Mouse (Mus musculus) thymus, postnatal 25 days (tissue): Measurements from ENCODE around the gene Gpr55.

Source experiments
- DNase-seq: peaks from one replicate; pipeline ENCODE4 v3.0.0; 2022

The Gpr55 gene

GRCm38 (mm10) chr1:85957942-85958619 lies 2.7 kb downstream of the Gpr55 start:
- peak; percentile 53 for DNase-seq

- DNase-seq = peak; percentile 32
Measured at GRCm38 (mm10) chr1:85957290-85957689, 3.5 kb downstream of the Gpr55 start.

- no peak for DNase-seq
Measured at GRCm38 (mm10) chr1:85955150-85955549, 5.7 kb downstream of the Gpr55 start.

DNA sequence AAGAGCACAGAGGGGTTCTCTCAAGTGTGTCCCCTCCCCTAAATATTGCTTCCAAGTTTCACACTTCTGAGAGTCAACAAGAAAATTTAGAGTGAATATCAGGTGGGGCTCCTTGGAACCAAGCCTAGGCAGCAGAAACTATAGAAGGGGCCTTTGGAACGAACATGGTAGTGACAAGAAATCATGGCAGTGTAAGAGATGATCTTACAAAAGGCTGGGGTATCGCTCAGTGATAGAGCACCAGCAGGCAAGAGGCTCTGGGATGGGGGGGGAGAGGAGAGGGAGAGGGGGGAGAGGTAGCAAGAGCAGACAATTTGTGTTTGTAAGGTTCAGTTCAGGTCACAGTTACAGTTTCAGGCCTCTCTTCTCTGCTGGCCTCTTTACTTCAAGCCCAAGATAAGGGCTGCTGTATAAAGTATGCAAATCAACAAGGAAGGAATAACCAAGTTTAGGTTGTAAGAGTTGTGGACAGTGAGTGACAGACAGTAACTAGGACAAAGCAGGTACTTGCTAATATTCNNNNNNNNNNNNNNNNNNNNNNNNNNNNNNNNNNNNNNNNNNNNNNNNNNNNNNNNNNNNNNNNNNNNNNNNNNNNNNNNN lies 11.6 kb downstream of the Gpr55 start:
- DNase-seq = no peak

GRCm38 (mm10) chr1:85942318-85942717 lies 18.5 kb downstream of the Gpr55 start:
- DNase-seq = no peak

- no peak for DNase-seq
Measured at GRCm38 (mm10) chr1:85937323-85937722, 23.5 kb downstream of the Gpr55 start.

- no peak for DNase-seq
Measured at GRCm38 (mm10) chr1:85936265-85936664, 24.5 kb downstream of the Gpr55 start.

- peak; percentile 72 for DNase-seq
Measured at GRCm38 (mm10) chr1:85935148-85935852, 25.5 kb downstream of the Gpr55 start.

- DNase-seq = no peak
Measured at GRCm38 (mm10) chr1:85934560-85934959, 26.2 kb downstream of the Gpr55 start.

GRCm38 (mm10) chr1:85933631-85934465 lies 27.0 kb downstream of the Gpr55 start:
- DNase-seq = no peak

DNA sequence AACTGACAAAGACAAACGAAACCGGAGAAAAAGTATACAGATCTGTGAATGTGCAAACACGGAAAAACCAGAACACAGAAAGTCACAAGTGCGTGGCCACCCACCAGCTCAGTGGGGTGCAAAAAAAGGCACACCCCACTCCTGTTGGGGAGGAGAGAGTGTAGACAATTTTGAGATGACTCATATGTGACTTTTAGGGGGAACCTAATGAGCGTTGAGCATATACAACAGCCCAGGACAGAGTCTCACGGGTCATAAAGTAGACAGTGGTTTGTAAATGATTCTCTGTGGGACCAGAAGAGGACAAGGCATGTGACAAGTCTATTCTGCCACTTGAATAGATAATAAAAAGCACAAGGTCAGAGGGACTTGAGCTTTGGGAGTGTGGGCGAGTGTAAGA lies 27.6 kb downstream of the Gpr55 start:
- no peak for DNase-seq

DNA sequence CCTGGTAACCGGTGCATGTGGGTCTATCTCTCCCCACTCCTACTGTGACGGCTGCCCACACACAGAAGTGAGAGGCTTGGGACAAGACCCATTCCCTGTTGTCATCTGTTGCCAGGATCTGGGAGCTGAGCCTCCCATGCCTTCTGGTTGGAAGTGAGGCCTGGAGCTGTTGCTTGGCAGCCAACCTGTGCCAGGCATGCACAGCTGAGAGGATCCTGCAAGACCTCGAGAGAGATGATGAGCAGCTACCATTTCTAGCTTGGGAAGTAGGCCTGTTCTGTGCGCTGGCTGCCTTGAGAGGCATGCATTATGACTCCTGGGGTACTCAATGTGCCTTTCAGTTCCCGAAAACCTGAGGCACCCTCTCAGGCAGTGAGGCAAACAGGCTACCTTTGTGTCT lies 29.6 kb downstream of the Gpr55 start:
- no peak for DNase-seq

DNA sequence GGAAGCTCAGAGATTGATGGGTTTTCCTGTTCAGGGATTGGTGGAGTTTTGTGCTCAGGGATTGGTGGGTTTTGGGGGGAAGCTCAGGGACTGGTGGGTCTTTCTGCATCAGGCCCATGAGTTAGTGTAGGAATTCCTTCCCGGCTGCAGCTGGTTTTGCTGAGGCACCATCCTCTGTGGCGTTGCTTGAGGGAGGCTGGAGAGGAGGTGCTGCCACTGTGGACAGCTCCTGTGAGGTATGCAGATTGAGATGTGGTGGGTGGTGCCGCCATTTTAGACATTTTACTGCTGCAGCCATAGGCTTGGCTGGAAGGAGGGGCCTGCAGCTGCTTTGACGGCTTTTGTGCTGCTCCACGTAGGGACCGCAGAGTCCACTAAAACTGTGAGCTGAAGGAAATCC lies 31.4 kb downstream of the Gpr55 start:
- DNase-seq = no peak

- peak; percentile 23 for DNase-seq
Measured at GRCm38 (mm10) chr1:85928688-85929065, 32.1 kb downstream of the Gpr55 start.

- DNase-seq = no peak
Measured at GRCm38 (mm10) chr1:85928057-85928687, 32.6 kb downstream of the Gpr55 start, which contains the start of gene 4933407L21Rik. TSS of gene 4933407L21Rik (plus strand) at chr1:85928483.

GRCm38 (mm10) chr1:85925183-85925582 lies 35.6 kb downstream of the Gpr55 start:
- DNase-seq = no peak

DNA sequence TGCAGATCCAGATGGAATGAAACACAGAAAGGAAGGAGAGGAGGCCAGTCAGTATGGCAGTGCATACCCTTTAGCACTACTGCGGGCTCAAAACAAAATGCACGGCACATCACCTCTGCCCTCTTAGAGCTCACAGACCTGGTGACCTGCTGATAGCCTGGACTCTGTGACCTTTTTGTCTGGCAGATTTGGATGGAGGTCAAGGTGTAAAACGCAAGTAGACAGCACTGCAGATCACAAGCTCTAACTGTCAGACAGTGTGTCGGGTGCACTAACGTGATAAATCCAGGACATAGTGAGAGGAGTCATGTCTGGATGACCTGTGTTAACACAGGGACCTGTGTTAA lies 38.0 kb downstream of the Gpr55 start:
- no peak for DNase-seq

DNA sequence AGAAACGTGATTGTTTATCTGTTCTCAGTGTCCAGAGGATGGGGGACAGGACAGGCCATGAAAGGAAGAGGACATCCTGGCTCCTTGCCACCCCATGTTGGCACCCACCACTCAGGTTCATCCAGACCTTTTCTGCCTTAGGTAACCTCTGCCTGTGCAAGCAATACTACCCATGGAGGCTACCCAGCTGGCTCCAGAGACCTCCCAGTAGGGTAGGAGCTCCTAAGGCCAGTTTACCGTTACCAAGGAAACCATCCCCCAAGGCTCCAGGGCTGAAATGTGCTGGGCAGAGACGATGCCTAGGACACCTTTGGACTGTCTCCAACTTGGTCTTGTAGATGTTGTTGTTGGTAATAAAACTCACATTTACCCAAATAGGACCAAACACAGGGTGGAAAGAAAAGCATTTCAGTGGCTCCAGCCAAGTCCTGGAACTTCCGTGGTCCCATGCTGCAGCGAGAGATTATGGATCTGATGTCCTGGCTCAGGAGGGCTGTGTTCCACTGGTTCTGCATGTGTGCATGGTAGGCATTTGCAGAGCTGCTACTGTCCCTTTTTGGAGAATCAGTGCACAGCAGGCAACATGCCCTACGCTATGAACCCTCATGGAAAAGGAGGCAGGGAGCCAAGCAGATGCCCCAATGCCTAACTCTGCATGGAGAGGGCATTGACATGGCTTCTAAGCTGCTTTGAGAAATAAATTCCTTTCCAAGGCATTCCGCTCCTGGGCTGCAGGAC lies 38.5 kb downstream of the Gpr55 start:
- no peak for DNase-seq

GRCm38 (mm10) chr1:85921725-85922124 lies 39.1 kb downstream of the Gpr55 start:
- no peak for DNase-seq

DNA sequence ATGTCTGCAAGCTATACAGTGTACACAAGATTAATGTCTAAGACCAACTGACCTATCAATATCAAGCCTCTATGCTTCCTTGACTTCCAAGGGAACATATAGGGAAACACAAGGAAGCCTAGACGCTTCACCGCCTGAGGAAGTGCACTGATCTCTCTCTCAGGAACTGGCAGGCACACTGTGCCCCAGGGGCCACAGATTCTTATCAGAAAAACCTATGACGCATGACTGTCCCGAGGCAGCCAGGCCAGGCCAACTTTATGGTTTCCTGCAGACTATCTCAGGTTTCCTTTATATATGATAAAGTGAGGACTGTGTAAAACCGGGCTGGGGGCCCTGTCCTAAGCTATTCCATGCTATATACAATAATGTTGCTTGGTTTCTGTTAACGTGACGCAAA lies 41.2 kb downstream of the Gpr55 start:
- DNase-seq = no peak

DNA sequence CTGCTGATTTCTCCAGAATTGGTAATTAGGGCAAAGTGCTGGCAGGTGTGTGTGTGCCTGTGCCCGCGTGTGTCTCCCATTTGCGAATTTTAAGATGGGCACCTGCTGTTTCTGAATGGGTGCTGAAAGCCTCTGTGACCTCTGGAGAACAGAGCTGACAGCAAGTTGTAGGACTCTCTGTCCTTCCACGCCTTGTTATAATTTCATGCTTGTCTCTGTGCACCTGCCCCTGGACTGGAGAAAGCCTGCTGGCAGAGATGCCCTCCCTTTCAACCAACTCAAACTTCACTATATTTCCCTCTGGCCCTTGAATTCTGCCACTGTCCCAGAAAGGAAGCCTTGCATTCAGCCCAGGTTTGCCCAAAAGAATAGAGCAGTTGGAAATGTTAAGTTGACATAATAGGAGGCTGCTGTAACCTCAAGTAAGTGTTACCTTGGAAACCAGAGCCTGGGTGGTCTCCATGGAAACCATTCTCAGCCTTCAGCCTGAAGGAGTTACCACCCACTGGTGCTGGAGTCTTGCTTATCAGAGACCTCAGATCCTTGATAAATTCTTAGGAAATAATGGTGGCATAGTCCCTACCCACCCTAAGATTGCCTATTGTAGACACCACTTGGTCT lies 43.9 kb downstream of the Gpr55 start:
- no peak for DNase-seq

DNA sequence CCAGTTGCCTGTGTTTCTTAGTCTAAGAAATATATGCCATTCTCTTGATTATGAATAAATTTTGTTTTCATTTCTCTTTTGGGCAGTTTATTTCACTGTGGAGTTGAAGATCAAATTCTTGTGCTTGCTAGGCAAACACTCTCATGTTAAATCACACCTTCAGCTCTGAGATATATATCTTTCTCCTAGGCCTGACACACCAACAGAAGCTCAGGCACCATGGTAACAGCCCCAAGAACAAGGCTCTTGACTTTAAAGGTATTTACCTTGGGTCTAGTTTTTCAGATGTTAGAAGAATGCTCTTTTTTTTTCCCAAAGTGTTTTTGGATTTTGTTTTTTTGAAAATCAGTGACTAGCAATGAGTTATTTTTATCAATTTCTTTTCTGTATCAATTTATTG lies 44.9 kb downstream of the Gpr55 start:
- no peak for DNase-seq
